Mouse (Mus musculus): Measurements from ENCODE around the gene Sowahb.

Sowahb gene

GRCm38 (mm10) chr5:93044584-93045370 is at the start of gene Sowahb:
TSS of gene Sowahb (minus strand) at chr5:93045022.
- peak; percentile 60 for DNase-seq

GRCm38 (mm10) chr5:93093638-93094527 is 49.1 kb upstream of the Sowahb start:
- DNase-seq: peak; percentile 39

DNA sequence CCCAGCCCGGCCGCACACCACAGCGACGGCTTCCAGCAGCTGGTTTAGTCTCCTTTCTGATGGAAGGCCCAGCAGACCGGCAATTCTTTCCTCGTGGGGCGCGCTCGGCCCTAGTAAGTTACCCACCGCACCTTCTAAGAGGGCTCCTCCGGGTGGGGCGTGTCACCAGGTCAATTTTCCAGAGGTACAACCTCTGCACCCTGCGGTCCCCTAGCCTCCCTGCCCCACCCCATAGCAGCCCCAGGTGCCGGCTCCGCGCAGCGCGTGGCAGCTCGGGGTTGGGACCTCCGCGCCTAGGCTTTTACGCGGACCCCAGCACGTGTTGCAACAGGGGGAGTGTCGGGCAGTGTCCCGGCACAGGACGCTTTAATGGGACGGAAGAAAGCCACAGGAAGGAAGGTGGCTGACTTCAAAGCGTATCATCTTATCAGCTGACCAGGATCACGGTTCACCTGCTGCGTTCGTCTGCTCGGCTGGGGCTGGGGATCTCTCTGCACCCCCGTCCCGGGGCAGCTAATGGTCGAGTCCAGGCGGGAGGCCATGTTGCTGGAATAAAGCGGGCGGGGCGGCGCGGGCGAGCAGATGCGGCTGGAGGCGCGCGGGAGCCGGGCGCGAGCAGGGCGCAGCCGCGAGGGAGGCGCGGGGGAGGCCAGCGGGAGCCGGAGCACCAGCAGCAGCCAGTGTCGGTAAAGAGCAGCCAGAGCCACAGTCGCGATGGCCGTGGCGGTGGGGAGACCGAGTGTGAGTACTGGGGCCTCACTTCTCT is 48.2 kb upstream of the Sowahb start, which contains the start of gene Sept11:
Gene Sept11, plus strand, starts transcription at position 581 of the 766 bp plus-strand sequence.
- DNase-seq: peak; percentile 90

GRCm38 (mm10) chr5:93092147-93092781 is 47.4 kb upstream of the Sowahb start:
- peak; percentile 51 for DNase-seq

DNA sequence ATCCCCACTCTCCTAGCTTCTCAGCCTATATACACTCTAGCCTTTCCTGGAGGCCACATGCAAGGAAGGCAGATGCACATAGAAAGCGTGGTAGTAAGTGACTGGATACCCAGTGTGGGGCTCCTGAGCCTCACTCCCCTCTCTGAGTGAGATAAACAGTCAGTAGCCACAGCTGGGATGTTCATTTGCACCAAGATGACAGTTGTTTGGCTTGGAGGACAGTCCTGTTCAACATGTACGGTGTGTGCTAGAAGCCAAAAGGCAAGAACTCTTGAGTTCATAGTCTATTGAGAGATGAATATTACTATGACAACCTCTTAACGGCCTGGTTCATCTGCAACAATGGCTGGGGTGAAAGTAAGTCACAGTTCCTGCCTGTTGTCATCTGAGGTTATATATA is 46.4 kb upstream of the Sowahb start:
- DNase-seq: no peak

- no peak for DNase-seq
Measured at GRCm38 (mm10) chr5:93085900-93086299, 41.1 kb upstream of the Sowahb start.

DNA sequence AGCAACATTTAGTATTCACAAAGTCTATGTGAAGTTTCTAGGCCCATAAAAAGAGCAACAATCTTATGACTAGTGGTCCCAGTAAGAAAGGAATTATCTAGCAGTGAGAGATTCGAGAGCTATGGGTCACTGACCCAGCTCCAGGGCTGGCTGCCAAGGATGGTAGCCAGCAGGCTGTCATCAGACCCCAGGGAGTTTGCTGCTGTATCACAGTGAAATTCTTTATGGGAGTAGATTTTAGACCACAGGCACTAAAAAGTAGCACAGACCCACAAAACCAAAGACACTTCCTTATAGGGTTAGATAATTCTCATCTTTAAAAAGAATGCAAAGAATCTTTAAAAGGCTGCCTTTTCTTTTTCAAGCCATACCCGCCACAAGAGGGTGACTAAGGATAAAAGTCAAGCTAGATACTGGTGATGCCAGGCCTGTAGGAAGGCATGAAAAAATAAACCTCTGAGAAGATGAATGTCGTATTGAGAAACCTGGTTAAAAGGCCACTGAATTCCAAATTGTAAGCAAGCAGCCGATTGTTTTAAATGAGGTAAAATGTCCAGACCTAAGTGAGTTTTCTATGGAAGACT is 40.3 kb upstream of the Sowahb start:
- DNase-seq: no peak

GRCm38 (mm10) chr5:93079596-93079995 is 34.8 kb upstream of the Sowahb start:
- DNase-seq: no peak

- DNase-seq: no peak
Measured at GRCm38 (mm10) chr5:93077661-93078323, 33.0 kb upstream of the Sowahb start.

- peak; percentile 43 for DNase-seq
Measured at GRCm38 (mm10) chr5:93060865-93061264, 16.0 kb upstream of the Sowahb start.

- DNase-seq: no peak
Measured at GRCm38 (mm10) chr5:93053606-93054397, 9.0 kb upstream of the Sowahb start.

DNA sequence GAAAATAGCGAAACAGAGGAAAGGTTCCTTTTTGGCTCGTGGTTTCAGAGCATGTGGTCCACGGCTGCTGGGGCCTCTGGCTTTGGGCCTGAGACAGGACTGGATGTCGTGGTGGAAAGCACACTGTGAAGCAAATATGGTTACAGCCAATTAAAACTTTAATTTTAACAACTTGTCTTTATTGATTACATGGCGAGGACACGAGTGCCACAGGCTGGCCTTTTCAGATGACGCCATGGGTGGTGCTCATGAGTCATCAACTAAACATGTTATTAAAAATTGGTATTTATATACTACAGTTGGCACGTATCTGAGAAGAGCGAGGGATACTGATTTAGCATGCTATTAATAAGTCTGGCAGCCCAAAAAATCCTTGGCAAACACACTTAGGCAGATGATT is 7.1 kb upstream of the Sowahb start:
- DNase-seq: no peak

DNA sequence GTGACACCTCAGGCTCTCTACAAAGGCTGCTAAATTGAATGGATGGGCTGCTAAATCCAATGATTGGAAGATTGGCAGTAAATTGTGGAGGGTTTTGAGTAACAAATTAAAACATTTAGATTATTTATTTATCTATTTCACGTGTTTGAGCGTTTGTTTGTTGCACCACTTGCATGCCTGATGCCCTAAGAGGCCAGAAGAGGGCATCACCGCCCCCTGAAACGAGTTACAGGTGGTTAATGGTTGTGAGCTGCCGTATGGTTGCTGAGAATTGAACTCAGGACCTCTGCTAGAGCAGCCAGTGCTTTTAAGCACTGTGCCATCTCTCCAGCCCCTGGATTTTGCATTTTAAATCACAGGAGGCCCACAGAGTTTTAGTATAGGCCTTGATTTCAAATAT is 6.2 kb upstream of the Sowahb start:
- no peak for DNase-seq

GRCm38 (mm10) chr5:93049971-93050370 is 5.1 kb upstream of the Sowahb start:
- DNase-seq: no peak

DNA sequence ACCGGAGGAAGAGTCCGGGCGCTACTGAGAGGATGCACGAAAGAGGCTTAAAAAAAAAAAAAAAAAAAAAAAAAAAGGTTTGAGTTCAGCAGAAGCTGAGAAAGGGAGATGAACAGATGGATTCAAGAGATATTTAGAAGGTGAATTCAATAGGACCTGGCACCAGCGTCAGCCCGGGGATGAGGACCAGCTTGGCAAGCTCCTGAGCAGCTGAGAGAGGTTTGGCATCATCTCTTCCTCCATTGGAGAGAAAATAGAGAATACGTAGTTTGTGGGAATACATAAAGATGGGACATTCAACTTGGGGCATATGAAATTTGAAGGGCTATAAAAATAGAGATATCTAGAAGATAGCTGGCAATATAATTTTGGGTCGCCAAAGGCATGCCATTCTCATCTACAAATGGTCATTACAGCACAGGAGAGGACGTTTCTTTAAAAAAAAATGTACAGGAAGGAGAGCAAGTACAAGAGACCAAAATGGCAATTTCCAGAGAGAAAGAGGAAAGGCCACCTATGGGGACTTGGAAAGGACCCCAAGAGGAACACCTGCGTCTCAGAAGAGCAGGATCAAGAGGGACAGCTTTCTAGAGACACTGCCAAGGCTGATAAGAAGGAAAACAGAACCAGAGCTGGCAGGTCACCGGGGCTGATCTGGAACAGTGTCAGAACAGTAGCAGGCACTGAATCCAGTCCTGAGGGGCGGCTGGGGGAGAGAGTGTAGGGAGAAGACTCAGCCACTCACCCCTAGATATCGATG is 3.8 kb upstream of the Sowahb start:
- DNase-seq: no peak

DNA sequence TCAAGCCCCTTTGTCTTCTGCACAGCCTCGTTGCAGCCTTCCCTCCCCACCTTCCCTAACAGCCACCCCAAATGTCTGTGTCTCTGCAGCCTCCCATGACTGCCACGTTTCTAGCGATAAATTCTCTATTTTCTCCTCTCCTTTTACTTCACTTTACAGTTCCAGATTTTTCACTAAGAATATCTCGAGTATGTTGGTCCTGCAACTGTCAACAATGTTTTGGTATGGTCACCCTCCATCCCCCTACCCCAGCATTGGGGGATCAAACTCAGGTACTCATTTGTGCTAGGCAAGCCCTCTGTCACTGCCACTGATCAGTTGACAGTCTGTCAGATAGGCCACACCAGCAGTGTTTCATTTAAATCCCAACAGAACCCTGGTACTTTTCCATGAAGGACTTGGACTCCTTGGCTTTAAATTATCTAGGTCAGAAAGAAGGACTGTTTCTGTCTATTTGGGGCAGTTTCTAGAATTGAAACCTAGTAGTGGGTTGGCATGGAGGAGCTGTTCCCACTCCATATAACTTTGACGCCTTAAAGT is 1.6 kb upstream of the Sowahb start:
- DNase-seq: no peak

- DNase-seq: no peak
Measured at GRCm38 (mm10) chr5:93045371-93045714, 521 bp upstream of the Sowahb start.

DNA sequence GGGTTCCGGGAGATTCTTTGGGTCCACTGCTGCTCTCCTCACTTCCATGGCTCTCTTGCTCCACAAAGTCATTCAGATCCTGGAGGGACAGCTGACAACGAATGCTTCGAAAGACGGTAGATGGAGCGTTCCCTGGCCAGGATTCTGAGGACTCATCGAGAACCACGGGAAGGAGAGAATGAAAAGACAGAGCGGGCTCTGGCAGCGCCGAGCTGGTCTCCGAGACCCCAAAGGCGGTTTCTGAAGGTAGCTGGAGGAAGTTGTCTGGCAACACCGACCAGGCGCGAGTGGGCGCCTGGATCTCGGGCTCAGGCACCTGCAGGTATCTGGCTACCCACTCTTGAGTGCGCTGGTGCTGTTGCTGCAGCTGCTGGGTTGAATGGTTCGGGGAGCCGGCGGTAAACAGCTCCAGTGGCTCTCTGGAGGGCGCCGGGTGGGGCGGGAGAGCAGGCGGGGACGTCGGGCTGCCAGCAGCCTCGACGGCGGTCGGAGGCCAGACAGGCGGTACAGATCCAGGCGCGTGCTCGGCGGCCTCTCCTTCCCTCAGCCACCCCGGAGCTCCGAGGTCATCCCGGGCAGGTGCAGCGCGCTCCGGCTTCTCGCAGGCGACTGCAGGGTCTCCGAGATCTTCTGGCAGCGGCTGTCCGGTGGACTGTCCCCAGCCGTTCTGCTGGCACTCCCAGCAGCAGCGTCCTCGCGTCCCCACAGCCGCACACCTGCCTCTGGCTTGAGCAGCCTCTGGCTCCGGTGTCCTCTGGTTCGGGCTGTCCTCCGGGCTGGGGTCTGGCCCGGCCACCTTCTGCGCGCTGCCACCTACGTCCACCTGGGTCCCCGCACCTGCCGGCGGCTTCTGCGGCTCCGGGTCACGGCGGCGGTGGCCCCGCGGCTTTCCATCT is 886 bp downstream of the Sowahb start:
- DNase-seq: no peak
